Mouse (Mus musculus): ENCODE results near the gene Brap. TPM values are rescaled to one million over a fixed set of nuclear protein-coding genes. Genes with fewer than 3 reads are reported as not detected.

Gene Brap
- total and polyA plus RNA-seq, 3 experiments: 16.6 to 29.8 (median 27.8) TPM

DNA sequence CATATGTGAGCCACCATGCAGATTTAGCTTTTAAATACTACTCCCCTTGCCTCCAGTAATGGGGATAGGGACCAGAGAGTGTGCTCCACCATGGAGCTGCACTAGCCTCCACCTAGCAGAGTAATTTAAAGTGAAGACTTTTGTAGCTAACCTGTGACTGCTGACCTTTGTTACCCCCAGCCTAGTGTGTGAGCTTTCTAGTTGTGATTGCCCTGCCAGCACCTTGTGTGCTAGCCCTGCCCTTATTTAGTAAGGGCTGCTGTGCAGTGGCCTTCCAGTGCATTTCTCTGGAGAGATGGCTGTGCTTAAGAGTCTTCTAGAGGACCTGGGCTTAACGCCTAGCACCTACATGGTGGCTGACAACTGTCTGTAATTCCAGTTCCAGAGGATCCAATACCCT is 64.3 kb downstream of the Brap start:
- no peak for DNase-seq
- Histone ChIP-seq H3K79me2 (replicated peaks; ENCODE audit: control insufficient read depth, insufficient read depth, low read length) (peaks cover 14% of the 10 kb centered on the region), H3K27ac (no peak overlapping the region), H3K36me3 (ENCODE audit: control insufficient read depth, insufficient read depth, low read length) (peaks cover 15% of the 10 kb centered on the region), H3K9ac (ENCODE audit: low read depth, low read length) (no peak overlapping the region), H3K27me3 (ENCODE audit: control insufficient read depth, insufficient read depth, low read length) (no peaks in the 10 kb centered on the region), H3K4me1 (ENCODE audit: control insufficient read depth, insufficient read depth, low read length) (peaks cover 11% of the 10 kb centered on the region), H3K4me3 (no peak overlapping the region)
- intact Hi-C loops (cut with DNase I): no loop called here
- 58% methylated on average over 1 of the region's 1 CpGs for WGBS
- TF ChIP-seq EP300 (IDR thresholded peaks at IDR 0.05; ENCODE audit: insufficient read depth, low read depth, low read length): no peak
- TF ChIP-seq POLR2A (IDR thresholded peaks at IDR 0.05; ENCODE audit: insufficient read depth, low read depth, low read length): no peak
- TF ChIP-seq CTCF (IDR thresholded peaks at IDR 0.05): no peak

- DNase-seq: no peak
- Histone ChIP-seq H3K27me3 (ENCODE audit: control insufficient read depth, insufficient read depth, low read length) (no peaks in the 10 kb centered on the region), H3K36me3 (ENCODE audit: control insufficient read depth, insufficient read depth, low read length) (no peaks in the 10 kb centered on the region; the same call in 1 of the 2 replicates), H3K4me3 (no peak overlapping the region), H3K4me1 (ENCODE audit: control insufficient read depth, insufficient read depth, low read length) (no peaks in the 10 kb centered on the region; the same call in 1 of the 2 replicates), H3K79me2 (replicated peaks; ENCODE audit: control insufficient read depth, insufficient read depth, low read length) (peaks cover 11% of the 10 kb centered on the region), H3K27ac (no peak overlapping the region), H3K9ac (ENCODE audit: low read depth, low read length) (no peak overlapping the region)
- no peak for TF ChIP-seq POLR2A (IDR thresholded peaks at IDR 0.05; ENCODE audit: insufficient read depth, low read depth, low read length)
- TF ChIP-seq CTCF (IDR thresholded peaks at IDR 0.05): no peak
- no peak for TF ChIP-seq EP300 (IDR thresholded peaks at IDR 0.05; ENCODE audit: insufficient read depth, low read depth, low read length)
- WGBS: 90% methylated on average over 2 of the region's 2 CpGs
- intact Hi-C loops (cut with DNase I): no loop called here
Observed at GRCm38 (mm10) chr5:121730057-121730456, 69.7 kb downstream of the Brap start.

DNA sequence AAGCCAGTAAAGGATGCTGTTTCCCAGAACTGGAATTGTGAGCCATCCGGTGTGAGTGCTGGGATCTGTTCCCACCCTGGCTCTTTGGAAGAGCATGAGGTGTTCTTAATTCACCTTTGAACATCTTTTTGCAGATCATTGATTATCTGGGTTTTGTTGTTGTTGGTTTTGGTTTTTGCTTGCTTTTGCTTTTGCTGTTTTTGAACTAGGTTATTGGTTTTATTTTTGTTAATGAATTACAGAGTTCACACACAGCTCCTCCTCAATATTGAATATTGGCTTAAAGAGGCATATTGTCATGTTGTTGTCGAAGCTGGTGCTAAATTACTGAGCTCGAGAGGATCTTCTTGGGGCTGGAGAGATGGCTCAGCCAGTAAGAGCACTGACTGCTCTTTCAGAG is 76.3 kb downstream of the Brap start:
- no peak overlapping the region for H3K9ac ChIP-seq (ENCODE audit: low read depth, low read length)
- no peak for TF ChIP-seq CTCF (IDR thresholded peaks at IDR 0.05)
- TF ChIP-seq EP300 (IDR thresholded peaks at IDR 0.05; ENCODE audit: insufficient read depth, low read depth, low read length): no peak
- TF ChIP-seq POLR2A (IDR thresholded peaks at IDR 0.05; ENCODE audit: insufficient read depth, low read depth, low read length): no peak
- WGBS: 84% methylated on average over 3 of the region's 3 CpGs
- intact Hi-C loops (cut with DNase I): no loop called here
- H3K4me1 ChIP-seq (ENCODE audit: control insufficient read depth, insufficient read depth, low read length): peaks cover 1% of the 10 kb centered on the region; the same call in 1 of the 2 replicates
- H3K36me3 ChIP-seq (ENCODE audit: control insufficient read depth, insufficient read depth, low read length): no peaks in the 10 kb centered on the region
- no peak overlapping the region for H3K4me3 ChIP-seq
- H3K27ac ChIP-seq: no peak overlapping the region
- DNase-seq: no peak
- H3K79me2 ChIP-seq (replicated peaks; ENCODE audit: control insufficient read depth, insufficient read depth, low read length): peaks cover 8% of the 10 kb centered on the region
- no peaks in the 10 kb centered on the region for H3K27me3 ChIP-seq (ENCODE audit: control insufficient read depth, insufficient read depth, low read length)

Other genes with a start within 250 kb of the Brap start
- gene Tmem116, start 208.7 kb upstream of the Brap start, total RNA-seq (2021): 10 to 100 TPM in 1 of 2 experiments, 1 to 10 TPM in 1; 10.0 to 12.6 TPM
- gene Tmem116, start 208.7 kb upstream of the Brap start, polyA plus RNA-seq (2012; rRNA removed): 16.2 and 27.9 TPM in 2 replicates
- gene Erp29, start 208.1 kb upstream of the Brap start, total RNA-seq (2021): 10 to 100 TPM; 67.6 to 73.3 TPM
- 29.4 and 43.4 TPM in 2 replicates for gene Erp29, start 208.1 kb upstream of the Brap start, polyA plus RNA-seq (2012; rRNA removed)
- gene Adam1b, start 157.1 kb upstream of the Brap start, total RNA-seq (2021): not detected
- gene Adam1b, start 157.1 kb upstream of the Brap start, polyA plus RNA-seq (2012; rRNA removed): 0.04 TPM in 1 of 2 replicates, not detected in the other
- gene Adam1a, start 115.1 kb upstream of the Brap start, total RNA-seq (2021): 1 to 10 TPM; 1.0 to 2.5 TPM
- gene Adam1a, start 115.1 kb upstream of the Brap start, polyA plus RNA-seq (2012; rRNA removed): 3.4 and 3.9 TPM in 2 replicates
- under 1 TPM in 1 of 2 experiments, not detected in 1; 0.63 TPM for gene Gm42878, start 115.1 kb upstream of the Brap start, total RNA-seq (2021)
- gene Gm42878, start 115.1 kb upstream of the Brap start, polyA plus RNA-seq (2012; rRNA removed): 0.16 and 0.79 TPM in 2 replicates
- 10 to 100 TPM; 79.8 to 84.2 TPM for gene Mapkapk5, start 114.7 kb upstream of the Brap start, total RNA-seq (2021)
- gene Mapkapk5, start 114.7 kb upstream of the Brap start, polyA plus RNA-seq (2012; rRNA removed): 33.0 and 67.7 TPM in 2 replicates
- gene Aldh2, start 66.7 kb upstream of the Brap start, total RNA-seq (2021): 100 to 1,000 TPM; 339 to 371 TPM
- 433 and 501 TPM in 2 replicates for gene Aldh2, start 66.7 kb upstream of the Brap start, polyA plus RNA-seq (2012; rRNA removed)
- gene Acad12, start 41.6 kb upstream of the Brap start, total RNA-seq (2021): 10 to 100 TPM; 68.2 to 80.2 TPM
- gene Acad12, start 41.6 kb upstream of the Brap start, polyA plus RNA-seq (2012; rRNA removed): 85.7 and 125 TPM in 2 replicates
- 10 to 100 TPM; 24.1 to 24.7 TPM for gene Acad10, start within 50 bp of the Brap start, total RNA-seq (2021)
- 5.2 and 6.6 TPM in 2 replicates for gene Acad10, start within 50 bp of the Brap start, polyA plus RNA-seq (2012; rRNA removed)
- gene Atxn2, start 50.8 kb downstream of the Brap start, total RNA-seq (2021): 100 to 1,000 TPM; 155 to 161 TPM
- gene Atxn2, start 50.8 kb downstream of the Brap start, polyA plus RNA-seq (2012; rRNA removed): 133 and 139 TPM in 2 replicates
- 10 to 100 TPM; 21.6 to 22.5 TPM for gene Sh2b3, start 177.1 kb downstream of the Brap start, total RNA-seq (2021)
- 19.3 and 20.1 TPM in 2 replicates for gene Sh2b3, start 177.1 kb downstream of the Brap start, polyA plus RNA-seq (2012; rRNA removed)
- 1 to 10 TPM; 9.3 TPM for gene Pheta1, start 188.4 kb downstream of the Brap start, total RNA-seq (2021)
- 12.5 and 12.7 TPM in 2 replicates for gene Pheta1, start 188.4 kb downstream of the Brap start, polyA plus RNA-seq (2012; rRNA removed)

Data from heart, adult 2 months (tissue).